Mouse (Mus musculus): Measurements from ENCODE around the gene Ccnt1. TPM values are rescaled to one million over a fixed set of nuclear protein-coding genes. Genes with fewer than 3 reads are reported as not detected.

Gene Ccnt1
- 10 to 100 TPM; 54.4 to 55.0 TPM for polyA plus RNA-seq (2017; shearing (Covaris generic))

DNA sequence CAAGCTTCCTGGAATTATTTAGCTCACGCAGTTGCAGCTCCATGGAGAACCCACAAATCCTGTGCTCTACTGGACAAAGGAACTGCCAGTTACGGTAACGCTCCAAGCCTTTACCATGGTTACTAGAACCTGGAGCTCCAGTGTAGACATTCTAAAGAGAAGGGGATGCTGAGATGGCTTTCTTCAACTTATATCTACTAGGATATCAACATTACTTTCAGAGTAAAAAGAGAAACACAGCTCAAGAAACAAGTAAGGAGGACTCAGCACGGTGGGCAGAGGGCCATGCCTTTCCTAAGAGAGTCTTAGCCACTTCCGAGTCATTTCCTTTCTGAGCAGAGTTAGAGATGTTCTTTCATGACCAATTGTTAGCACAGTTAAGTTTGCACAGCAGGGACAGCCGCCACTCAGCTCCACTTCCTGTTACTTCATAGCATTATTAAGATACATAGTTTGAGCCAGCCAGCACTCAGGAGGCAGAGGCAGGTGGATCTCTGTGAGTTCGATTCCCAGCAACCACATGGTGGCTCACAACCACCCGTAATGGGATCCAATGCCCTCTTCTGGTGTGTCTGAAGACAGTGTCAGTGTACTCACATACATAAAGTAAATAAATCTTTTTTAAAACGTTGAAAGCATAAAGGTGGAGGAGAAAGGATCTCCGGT is at the start of gene Ccnt1, which contains the start of gene 4930415O20Rik:
Gene Ccnt1, minus strand, starts transcription at position 51 of the 666 bp plus-strand sequence.
Gene 4930415O20Rik, plus strand, starts transcription at position 132 of the 666 bp plus-strand sequence.

DNA sequence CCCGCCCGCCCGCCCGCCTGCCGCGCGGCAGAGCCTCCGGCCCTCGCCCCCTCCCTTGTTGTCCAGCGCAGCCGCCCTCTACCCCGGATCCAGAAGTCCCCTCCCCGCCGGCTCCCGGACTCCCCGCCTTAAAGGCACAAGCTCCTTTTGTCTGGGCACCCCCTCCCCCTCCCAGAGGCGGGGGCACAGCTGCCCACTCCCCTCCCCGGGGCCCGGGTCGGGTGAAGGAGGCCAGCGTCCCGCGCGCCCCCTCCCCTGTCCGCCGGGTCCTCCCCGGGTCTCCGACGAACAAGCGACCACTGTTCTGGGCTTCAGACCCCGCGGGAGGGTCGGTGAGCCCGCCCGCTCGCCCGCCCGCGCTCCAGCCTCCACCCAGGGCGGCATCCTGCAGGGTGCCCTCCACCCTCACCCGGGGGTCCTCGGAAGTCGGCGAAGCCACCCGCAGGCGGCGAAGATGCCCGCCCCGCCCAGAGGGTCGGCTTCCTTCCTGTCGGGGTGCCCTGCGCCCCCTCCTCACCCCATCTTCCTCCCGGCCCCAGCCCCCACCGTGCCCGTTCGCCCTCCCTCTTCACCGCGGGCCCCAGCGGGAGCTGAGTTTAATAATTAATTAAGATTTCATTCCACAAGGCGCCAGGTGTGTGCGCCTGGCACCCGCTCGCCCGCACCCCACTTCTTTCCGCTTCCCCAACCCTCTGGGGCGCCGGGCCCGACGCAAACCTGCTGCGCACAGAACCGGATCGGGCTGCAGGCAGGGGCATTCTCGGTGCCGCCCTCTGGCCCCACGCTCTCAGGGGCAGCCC is 38.8 kb upstream of the Ccnt1 start, which contains the start of gene Adcy6:
Gene Adcy6, minus strand, starts transcription at position 746 of the 800 bp plus-strand sequence.

DNA sequence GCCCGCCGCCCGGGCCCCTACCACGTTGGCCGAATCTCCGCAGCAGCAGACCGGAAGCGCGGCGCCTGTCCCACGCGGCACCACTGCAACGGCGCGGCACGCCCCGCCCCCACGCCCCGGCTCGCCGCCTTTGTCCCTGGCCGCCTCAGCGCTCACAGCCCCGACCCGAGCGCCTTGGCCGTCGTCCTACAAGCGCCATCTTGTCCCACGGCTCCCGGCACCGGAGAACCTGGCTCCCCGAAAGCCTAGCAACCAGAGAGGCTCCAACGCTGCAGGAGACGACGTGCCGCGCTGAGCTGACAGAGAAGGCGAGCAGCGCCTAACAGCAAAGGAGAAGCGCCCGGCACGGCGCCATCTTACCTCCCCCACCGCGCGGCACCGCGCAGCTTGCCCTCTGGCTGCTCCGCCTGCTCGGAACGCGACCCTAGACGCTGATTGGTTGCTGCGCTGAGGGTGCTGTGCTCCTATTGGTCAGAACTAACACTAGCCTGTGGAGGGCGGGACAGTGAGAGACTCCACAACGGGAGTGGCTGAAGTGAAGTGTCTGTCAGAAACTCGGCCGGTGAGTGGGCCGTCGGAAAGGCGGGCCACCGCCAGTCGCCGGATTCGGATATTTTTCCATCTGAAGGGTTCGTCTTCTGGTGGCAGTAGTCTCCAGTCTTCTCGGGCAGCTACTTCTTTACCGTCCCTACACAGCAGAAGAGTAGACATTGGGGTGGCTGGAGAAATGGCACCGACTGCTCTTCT is 36.7 kb downstream of the Ccnt1 start, which contains the start of gene Kansl2:
Gene Kansl2, minus strand, starts transcription at position 384 of the 747 bp plus-strand sequence.

GRCm38 (mm10) chr15:98492102-98492501 is 78.6 kb downstream of the Ccnt1 start, which contains the start of gene Olfr279:
TSS of gene Olfr279 (plus strand) at chr15:98492402.

Other genes starting within 250 kb of the Ccnt1 start
- gene Olfr284, start 229.9 kb downstream of the Ccnt1 start, polyA plus RNA-seq (2017; shearing (Covaris generic)), result under 1 TPM in 1 of 2 experiments, not detected in 1; 0.29 TPM
- not detected for gene Olfr283, start 190.0 kb downstream of the Ccnt1 start, polyA plus RNA-seq (2017; shearing (Covaris generic))
- gene Olfr282, start 139.7 kb downstream of the Ccnt1 start, polyA plus RNA-seq (2017; shearing (Covaris generic)), result not detected
- under 1 TPM in 1 of 2 experiments, not detected in 1; 0.53 TPM for gene Olfr281, start 118.3 kb downstream of the Ccnt1 start, polyA plus RNA-seq (2017; shearing (Covaris generic))
- not detected for gene OR5BS1P, start 101.0 kb downstream of the Ccnt1 start, polyA plus RNA-seq (2017; shearing (Covaris generic))
- gene Lalba, start 88.2 kb downstream of the Ccnt1 start, polyA plus RNA-seq (2017; shearing (Covaris generic)), result under 1 TPM in 1 of 2 experiments, not detected in 1; 0.50 TPM
- under 1 TPM; 0.02 to 0.11 TPM for gene Olfr279, start 78.5 kb downstream of the Ccnt1 start, polyA plus RNA-seq (2017; shearing (Covaris generic))
- 10 to 100 TPM; 70.4 to 98.0 TPM for gene Kansl2, start 36.7 kb downstream of the Ccnt1 start, polyA plus RNA-seq (2017; shearing (Covaris generic))
- not detected for gene 4930415O20Rik, start 81 bp upstream of the Ccnt1 start, polyA plus RNA-seq (2017; shearing (Covaris generic))
- 1 to 10 TPM; 2.2 to 7.4 TPM for gene Adcy6, start 39.2 kb upstream of the Ccnt1 start, polyA plus RNA-seq (2017; shearing (Covaris generic))
- 1 to 10 TPM in 1 of 2 experiments, under 1 TPM in 1; 0.43 to 5.3 TPM for gene Cacnb3, start 59.9 kb upstream of the Ccnt1 start, polyA plus RNA-seq (2017; shearing (Covaris generic))
- gene Ddx23, start 92.0 kb upstream of the Ccnt1 start, polyA plus RNA-seq (2017; shearing (Covaris generic)), result 10 to 100 TPM; 18.5 to 20.7 TPM
- 1 to 10 TPM in 1 of 2 experiments, under 1 TPM in 1; 0.31 to 1.2 TPM for gene Rnd1, start 106.5 kb upstream of the Ccnt1 start, polyA plus RNA-seq (2017; shearing (Covaris generic))
- under 1 TPM in 1 of 2 experiments, not detected in 1; 0.09 TPM for gene Ccdc65, start 137.3 kb upstream of the Ccnt1 start, polyA plus RNA-seq (2017; shearing (Covaris generic))
- gene Fkbp11, start 157.3 kb upstream of the Ccnt1 start, polyA plus RNA-seq (2017; shearing (Covaris generic)), result 1 to 10 TPM in 1 of 2 experiments, under 1 TPM in 1; 0.86 to 2.3 TPM
- 100 to 1,000 TPM; 104 to 127 TPM for gene Arf3, start 192.3 kb upstream of the Ccnt1 start, polyA plus RNA-seq (2017; shearing (Covaris generic))
- gene Wnt10b, start 207.2 kb upstream of the Ccnt1 start, polyA plus RNA-seq (2017; shearing (Covaris generic)), result under 1 TPM; 0.26 to 0.27 TPM
- under 1 TPM in 1 of 2 experiments, not detected in 1; 0.10 TPM for gene Wnt1, start 218.9 kb upstream of the Ccnt1 start, polyA plus RNA-seq (2017; shearing (Covaris generic))
- gene Ddn, start 238.6 kb upstream of the Ccnt1 start, polyA plus RNA-seq (2017; shearing (Covaris generic)), result not detected

All from activated CD4-positive, CD25-positive, alpha-beta regulatory T cell (primary cell).